Mouse (Mus musculus): Measurements from ENCODE around the gene Klhl42.

Klhl42 gene

DNA sequence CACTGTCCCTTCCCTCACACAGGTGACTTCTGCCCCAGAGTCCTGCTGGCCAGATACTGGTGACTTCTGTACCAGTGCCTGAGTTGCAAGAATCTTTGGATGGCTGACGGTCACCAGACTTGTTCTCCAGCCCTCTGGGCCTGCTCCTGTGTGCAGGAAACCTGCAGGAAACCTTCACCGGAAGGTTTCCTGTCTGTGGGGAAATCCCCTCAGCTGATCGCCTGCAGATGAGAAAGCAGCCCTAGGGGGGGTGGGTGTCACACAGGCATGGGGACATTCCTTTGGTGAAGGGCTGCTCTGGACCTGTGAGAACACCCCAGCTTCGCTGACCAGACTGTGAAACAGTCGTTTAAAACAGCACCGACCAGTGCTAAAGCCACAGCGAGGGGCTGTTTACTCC, 63.9 kb downstream of the Klhl42 start:
- DNase-seq = no peak

- DNase-seq = no peak
These were observed 70.8 kb downstream of the Klhl42 start for GRCm38 (mm10) chr6:147161818-147162584.

All from lung, postnatal 14 days (tissue).